Mouse (Mus musculus): ENCODE data around the gene Haghl.

- TF ChIP-seq EP300 (IDR thresholded peaks at IDR 0.05; ENCODE audit: insufficient read depth, low read depth, low read length) (no peak), CTCF (IDR thresholded peaks at IDR 0.05) (no peak)
These were observed 10.2 kb upstream of the Haghl start, which contains the start of gene AC134908.4 for GRCm38 (mm10) chr17:25795609-25796092.

All from heart, adult 2 months (tissue).